Mouse (Mus musculus): ENCODE data around the gene Atrnl1. TPM values are rescaled to one million over a fixed set of nuclear protein-coding genes. Genes with fewer than 3 reads are reported as not detected.
A peak's percentile ranks its signal among the peaks of the same experiment; 100 is the strongest.
"Not testable (repeated sequence)": the region's sequence is repeated elsewhere in the genome, so short reads cannot be mapped to it uniquely, and the experiment has no call there.

Gene Atrnl1
- polyA plus RNA-seq, 1 experiment from 2014 or later = 8.1 TPM

DNA sequence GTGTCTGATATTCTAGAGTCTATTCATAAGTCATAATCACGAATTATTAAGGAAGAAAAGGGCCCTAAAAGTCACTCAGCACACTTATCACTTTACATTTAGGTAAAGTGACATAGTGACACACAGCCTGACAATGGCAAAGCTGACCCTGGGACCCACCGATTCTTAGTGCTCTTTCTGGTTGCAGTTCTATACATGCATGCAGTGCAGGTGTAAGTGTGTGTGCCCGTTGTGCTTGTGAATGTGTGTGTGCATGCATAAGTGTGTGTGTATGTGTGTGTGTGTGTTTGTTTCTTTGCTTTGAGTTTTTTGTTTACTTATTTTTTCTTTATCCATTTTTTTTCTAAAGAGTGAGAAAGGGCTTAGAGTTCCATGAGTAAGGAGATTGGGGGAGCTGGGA, 425.3 kb downstream of the Atrnl1 start:
- WGBS = 83% methylated on average over 3 of the region's 3 CpGs
- no peak overlapping the region for H3K9ac ChIP-seq

DNA sequence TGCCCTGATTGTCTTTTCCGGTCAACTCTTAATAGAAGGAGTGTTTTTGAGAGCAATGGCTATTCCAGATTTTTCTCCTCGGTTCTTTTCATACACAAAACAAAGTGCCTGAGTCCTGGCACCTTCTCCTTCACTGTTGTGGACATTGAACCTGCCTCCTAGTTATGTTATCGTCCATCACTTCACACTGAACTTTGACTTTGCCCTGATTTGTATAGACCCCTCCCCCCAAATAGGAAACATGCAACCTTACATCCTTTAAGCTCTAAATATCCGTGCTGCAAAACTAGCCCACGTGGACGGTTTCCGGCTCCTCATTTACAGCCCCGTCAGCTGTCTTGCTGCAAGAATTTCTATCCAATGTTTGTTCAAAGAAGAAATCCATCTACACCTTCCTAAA, 432.3 kb downstream of the Atrnl1 start:
- no peak overlapping the region for H3K4me2 ChIP-seq
- no peaks in the 10 kb centered on the region for H3K36me3 ChIP-seq
- H3K9me3 ChIP-seq = no peaks in the 10 kb centered on the region
- no peak overlapping the region for H3K9ac ChIP-seq
- H3K27ac ChIP-seq (replicated peaks) = no peak overlapping the region
- H3K27me3 ChIP-seq = 0 out of 2 replicates have a peak, but pooled peaks cover 4% of the 10 kb centered on the region
- H3K4me3 ChIP-seq = no peak overlapping the region
- no peak for ATAC-seq (ENCODE audit: low read depth)
- H3K4me1 ChIP-seq (replicated peaks) = peaks cover 3% of the 10 kb centered on the region
- 90% methylated on average over 8 of the region's 8 CpGs for WGBS

More for the DNA sequence above, 425.3 kb downstream of the Atrnl1 start:
- H3K4me3 ChIP-seq = no peak overlapping the region
- H3K27me3 ChIP-seq = no peaks in the 10 kb centered on the region
- no peaks in the 10 kb centered on the region for H3K36me3 ChIP-seq
- H3K4me2 ChIP-seq = no peak overlapping the region
- H3K4me1 ChIP-seq (replicated peaks) = no peaks in the 10 kb centered on the region; the same call in none of the 2 replicates
- no peak overlapping the region for H3K27ac ChIP-seq (replicated peaks)
- ATAC-seq (ENCODE audit: low read depth) = no peak
- no peaks in the 10 kb centered on the region for H3K9me3 ChIP-seq

DNA sequence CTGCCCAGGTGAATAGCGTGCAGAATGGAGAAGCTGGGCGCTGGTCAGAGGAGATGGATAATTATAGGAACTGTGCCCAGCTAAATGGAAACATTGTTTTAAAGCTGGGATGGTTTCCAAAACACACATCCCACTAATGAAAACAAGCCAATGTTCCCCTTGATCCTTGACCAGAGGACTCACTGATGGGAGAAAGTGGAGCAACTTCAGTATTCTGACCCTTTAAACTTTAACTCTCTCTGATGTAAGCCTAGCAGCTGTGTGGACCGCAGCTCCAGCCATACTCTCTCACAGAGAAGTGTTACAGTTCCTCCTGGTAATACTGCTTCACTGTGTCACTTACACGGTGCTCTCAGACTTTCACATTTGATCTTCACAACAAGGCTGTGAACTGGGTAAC, 432.7 kb downstream of the Atrnl1 start:
- H3K4me1 ChIP-seq (replicated peaks) = peaks cover 5% of the 10 kb centered on the region
- WGBS = 71% methylated on average over 4 of the region's 4 CpGs
- H3K9me3 ChIP-seq = no peaks in the 10 kb centered on the region
- ATAC-seq (ENCODE audit: low read depth) = no peak
- H3K27me3 ChIP-seq = 0 out of 2 replicates have a peak, but pooled peaks cover 4% of the 10 kb centered on the region
- H3K36me3 ChIP-seq = no peaks in the 10 kb centered on the region
- no peak overlapping the region for H3K27ac ChIP-seq (replicated peaks)
- H3K9ac ChIP-seq = no peak overlapping the region
- H3K4me3 ChIP-seq = no peak overlapping the region
- no peak overlapping the region for H3K4me2 ChIP-seq

DNA sequence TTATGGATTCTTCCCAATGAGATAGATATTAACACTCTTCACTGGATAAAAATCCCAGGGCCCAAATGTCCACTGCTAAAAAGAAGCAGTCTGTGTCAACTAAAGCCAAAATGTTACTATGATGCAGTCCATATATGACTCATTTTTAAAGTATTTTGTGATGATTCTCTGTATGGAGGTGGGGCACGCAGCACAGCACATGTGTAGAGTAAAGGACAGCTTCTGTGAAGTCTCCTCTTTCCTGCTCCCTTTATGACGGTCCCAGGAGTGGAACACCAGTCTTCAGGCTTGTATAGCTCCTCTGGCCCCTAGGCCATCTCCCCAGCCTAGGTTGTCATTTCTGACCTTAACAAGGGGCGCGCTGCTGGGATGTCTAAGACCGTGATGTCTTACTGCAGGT, 434.0 kb downstream of the Atrnl1 start:
- Histone ChIP-seq H3K36me3 (no peaks in the 10 kb centered on the region), H3K4me1 (replicated peaks) (peaks cover 5% of the 10 kb centered on the region), H3K9me3 (no peaks in the 10 kb centered on the region), H3K4me2 (no peak overlapping the region), H3K9ac (no peak overlapping the region), H3K4me3 (no peak overlapping the region), H3K27ac (replicated peaks) (no peak overlapping the region), H3K27me3 (0 out of 2 replicates have a peak, but pooled peaks cover 4% of the 10 kb centered on the region)
- 95% methylated on average over 5 of the region's 5 CpGs for WGBS
- ATAC-seq (ENCODE audit: low read depth) = no peak

DNA sequence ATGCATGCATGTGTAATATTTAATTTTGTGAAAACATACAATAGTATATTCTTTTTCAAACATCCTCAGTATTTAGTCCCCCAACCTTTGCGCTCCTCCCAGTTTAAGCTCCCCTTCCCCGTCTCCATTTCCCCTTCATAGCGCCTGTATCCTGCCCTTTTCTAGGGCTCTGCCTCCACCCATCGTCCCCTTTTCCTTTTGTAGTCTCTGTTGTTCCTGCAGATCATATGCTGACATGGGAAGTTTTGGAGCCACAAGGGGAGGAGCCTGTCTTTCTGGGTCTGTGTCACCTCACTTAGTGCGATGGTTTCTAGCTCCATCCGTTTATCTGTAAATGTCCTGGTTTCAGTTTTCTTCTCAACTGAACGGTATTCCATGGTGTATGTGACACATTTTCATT, 435.8 kb downstream of the Atrnl1 start:
- 93% methylated on average over 7 of the region's 7 CpGs for WGBS
- ATAC-seq (ENCODE audit: low read depth) = no peak
- H3K4me2 ChIP-seq = no peak overlapping the region
- no peak overlapping the region for H3K4me3 ChIP-seq
- H3K36me3 ChIP-seq = no peaks in the 10 kb centered on the region
- H3K9me3 ChIP-seq = no peaks in the 10 kb centered on the region
- H3K4me1 ChIP-seq (replicated peaks) = peaks cover 14% of the 10 kb centered on the region
- 0 out of 2 replicates have a peak, but pooled peaks cover 4% of the 10 kb centered on the region for H3K27me3 ChIP-seq
- H3K9ac ChIP-seq = no peak overlapping the region
- no peak overlapping the region for H3K27ac ChIP-seq (replicated peaks)

DNA sequence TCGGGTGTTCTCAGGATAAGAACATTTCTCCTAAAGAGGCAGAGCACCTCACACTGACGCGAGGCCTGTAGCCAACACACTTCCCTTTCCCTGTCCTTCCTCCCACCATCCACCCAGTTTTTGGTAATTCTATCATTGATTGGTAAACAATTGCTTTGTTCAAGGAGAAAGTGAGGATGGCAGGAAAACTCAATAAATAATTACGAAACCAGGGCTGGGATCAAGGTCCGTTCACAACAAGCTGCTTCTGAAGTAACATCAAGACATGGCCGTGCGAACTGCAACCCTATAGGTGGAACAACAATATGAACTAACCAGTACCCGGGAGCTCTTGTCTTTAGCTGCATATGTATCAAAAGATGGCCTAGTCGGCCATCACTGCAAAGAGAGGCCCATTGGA, 439.6 kb downstream of the Atrnl1 start:
- H3K4me1 ChIP-seq (replicated peaks) = peaks cover 31% of the 10 kb centered on the region
- ATAC-seq (ENCODE audit: low read depth); H3K4me2 ChIP-seq; H3K4me3 ChIP-seq; H3K9ac ChIP-seq; H3K9me3 ChIP-seq; H3K27me3 ChIP-seq; H3K36me3 ChIP-seq; H3K27ac ChIP-seq (replicated peaks): not testable (repeated sequence)
- 93% methylated on average over 8 of the region's 9 CpGs for WGBS

DNA sequence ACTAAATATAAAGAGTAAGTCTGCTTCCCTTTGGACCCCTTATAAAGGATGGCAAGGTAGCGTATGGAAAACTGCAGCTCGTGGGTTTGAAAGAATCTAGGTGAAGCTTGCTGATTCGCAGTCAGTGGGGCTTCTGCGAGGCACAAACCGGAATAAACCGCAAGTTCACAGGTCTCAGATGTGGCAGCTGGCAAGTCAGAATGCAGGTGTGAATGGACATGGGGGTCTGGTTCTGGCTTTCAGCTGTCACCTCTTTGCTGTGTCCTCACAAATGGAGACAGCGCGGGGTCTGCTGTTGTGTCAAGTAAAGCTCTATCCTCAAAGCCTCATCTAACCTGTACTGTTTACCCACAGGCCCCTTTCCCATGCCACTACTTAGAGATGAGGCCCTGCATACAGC, 440.2 kb downstream of the Atrnl1 start:
- H3K4me3 ChIP-seq = no peak overlapping the region
- ATAC-seq (ENCODE audit: low read depth) = no peak
- H3K36me3 ChIP-seq = no peaks in the 10 kb centered on the region
- H3K27ac ChIP-seq (replicated peaks) = no peak overlapping the region
- H3K9me3 ChIP-seq = no peaks in the 10 kb centered on the region
- no peak overlapping the region for H3K4me2 ChIP-seq
- H3K27me3 ChIP-seq = no peaks in the 10 kb centered on the region
- peaks cover 31% of the 10 kb centered on the region for H3K4me1 ChIP-seq (replicated peaks)
- WGBS = 92% methylated on average over 8 of the region's 8 CpGs
- no peak overlapping the region for H3K9ac ChIP-seq

DNA sequence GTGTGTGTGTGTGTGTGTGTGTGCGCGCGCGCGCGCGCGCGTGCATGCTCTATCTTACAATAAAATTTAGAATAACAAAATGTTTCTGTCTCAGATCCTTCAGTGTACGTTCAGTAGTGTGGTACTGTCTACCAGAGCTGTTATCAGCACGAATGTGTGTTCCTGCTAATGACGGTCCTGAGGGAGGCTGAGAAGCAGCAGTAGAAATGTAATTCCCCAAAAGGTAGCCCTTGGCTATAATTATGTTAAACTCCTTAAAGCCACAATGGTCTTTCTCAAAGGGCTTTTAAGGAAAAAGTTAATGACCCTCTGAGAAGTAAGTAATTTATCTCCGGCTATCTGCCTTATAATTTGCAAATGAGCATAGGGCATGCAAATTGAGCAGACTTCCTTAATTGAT, 441.1 kb downstream of the Atrnl1 start:
- no peak overlapping the region for H3K4me3 ChIP-seq
- H3K27me3 ChIP-seq = no peaks in the 10 kb centered on the region
- no peak overlapping the region for H3K9ac ChIP-seq
- peaks cover 31% of the 10 kb centered on the region for H3K4me1 ChIP-seq (replicated peaks)
- no peaks in the 10 kb centered on the region for H3K9me3 ChIP-seq
- H3K27ac ChIP-seq (replicated peaks) = peak overlapping the region; percentile 35
- ATAC-seq (ENCODE audit: low read depth) = no peak
- H3K4me2 ChIP-seq = no peak overlapping the region
- 73% methylated on average over 13 of the region's 13 CpGs for WGBS
- H3K36me3 ChIP-seq = no peaks in the 10 kb centered on the region

DNA sequence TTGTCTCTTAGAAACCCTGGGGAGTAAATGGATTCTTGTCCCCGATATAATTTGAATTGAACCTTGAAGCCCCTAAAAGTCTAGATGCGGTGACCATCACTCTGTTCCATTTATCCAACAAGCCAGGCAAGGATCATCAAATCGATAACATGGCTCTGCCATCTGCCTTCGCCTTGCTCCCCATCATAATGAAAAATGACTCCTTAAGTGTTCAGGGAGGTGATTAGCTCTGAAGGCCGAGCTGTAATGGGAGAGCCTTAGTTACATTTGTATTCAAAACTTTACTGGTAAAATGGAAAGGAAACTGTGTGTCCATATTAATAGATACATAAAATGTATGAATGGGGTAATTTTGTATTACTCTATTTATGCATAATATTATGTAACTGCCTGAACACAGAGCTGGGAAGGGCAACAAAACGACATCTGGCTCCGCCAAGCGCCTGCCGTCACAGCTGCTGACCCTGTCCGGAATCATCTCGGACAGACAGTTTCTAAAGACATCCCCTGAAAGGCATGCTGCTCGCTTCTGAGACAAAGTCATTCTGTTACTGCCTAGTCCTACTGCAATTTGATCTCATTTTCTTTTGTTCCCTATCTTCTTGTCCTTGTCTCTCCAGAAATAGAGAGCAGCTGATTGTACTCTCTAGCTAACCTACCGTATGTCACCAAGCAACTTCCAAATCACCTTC, 441.8 kb downstream of the Atrnl1 start:
- H3K27ac ChIP-seq (replicated peaks) = peak overlapping the region; percentile 35
- no peak overlapping the region for H3K4me2 ChIP-seq
- no peaks in the 10 kb centered on the region for H3K9me3 ChIP-seq
- H3K4me3 ChIP-seq = no peak overlapping the region
- no peak overlapping the region for H3K9ac ChIP-seq
- H3K27me3 ChIP-seq = no peaks in the 10 kb centered on the region
- 38% methylated on average over 13 of the region's 13 CpGs for WGBS
- no peak for ATAC-seq (ENCODE audit: low read depth)
- H3K36me3 ChIP-seq = no peaks in the 10 kb centered on the region
- peaks cover 31% of the 10 kb centered on the region for H3K4me1 ChIP-seq (replicated peaks)

DNA sequence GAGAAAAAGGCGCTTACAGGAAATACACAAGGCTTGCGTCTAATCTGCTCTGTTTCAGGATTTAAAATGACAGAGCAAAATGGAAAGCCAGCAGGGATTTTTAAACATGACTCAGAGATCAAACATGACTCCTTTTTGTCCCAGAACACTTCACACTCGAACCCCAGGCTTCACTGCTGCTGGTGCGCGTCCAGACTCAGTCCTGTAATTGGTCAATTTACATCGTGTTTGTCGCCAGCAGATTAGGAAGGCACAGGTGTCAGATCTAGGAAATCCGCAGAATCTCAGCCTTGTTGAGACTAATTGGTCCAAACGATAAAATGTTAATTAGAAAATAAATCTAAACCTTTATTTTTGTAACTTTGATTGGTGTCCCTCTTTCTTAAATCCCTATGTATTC, 448.9 kb downstream of the Atrnl1 start:
- Histone ChIP-seq H3K9me3 (no peaks in the 10 kb centered on the region), H3K27me3 (peaks cover 3% of the 10 kb centered on the region; the same call in 1 of the 2 replicates), H3K27ac (replicated peaks) (no peak overlapping the region), H3K36me3 (no peaks in the 10 kb centered on the region), H3K4me1 (replicated peaks) (peaks cover 52% of the 10 kb centered on the region), H3K4me2 (no peak overlapping the region), H3K9ac (peak overlapping the region; percentile 4; the same call in 1 of the 2 replicates), H3K4me3 (no peak overlapping the region)
- no peak for ATAC-seq (ENCODE audit: low read depth)
- 35% methylated on average over 9 of the region's 9 CpGs for WGBS

DNA sequence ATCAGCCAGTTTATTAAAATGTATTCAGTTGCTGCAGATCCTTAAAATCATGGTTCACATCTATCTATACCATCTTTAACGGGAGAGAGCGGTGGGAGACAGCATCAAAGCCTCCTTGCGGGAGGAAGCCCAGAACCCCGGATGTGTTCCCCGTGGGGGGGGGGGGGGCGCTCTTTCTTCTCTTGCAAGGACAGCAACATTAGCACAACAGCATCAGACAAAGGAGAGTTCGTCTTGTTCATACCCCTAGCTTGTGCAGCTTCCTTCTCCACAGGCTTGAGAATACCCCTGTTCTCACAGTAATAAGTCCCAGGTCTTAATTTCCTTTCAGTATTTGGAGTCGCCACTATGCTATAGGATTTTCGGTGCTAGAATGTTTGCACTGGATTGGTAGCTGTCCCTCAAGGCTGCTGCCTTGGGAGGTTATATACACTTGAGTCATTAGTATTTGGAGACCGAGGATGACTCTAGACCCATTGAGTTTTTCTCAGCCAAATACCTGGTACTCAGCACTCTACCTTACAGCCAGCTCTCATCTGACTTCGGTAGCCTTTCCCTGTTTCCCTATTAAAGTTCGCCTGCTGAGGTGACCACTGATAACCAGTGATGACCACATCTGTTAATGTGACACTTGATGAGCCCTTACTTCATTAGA, 449.5 kb downstream of the Atrnl1 start:
- no peak for ATAC-seq (ENCODE audit: low read depth)
- H3K4me3 ChIP-seq = no peak overlapping the region

DNA sequence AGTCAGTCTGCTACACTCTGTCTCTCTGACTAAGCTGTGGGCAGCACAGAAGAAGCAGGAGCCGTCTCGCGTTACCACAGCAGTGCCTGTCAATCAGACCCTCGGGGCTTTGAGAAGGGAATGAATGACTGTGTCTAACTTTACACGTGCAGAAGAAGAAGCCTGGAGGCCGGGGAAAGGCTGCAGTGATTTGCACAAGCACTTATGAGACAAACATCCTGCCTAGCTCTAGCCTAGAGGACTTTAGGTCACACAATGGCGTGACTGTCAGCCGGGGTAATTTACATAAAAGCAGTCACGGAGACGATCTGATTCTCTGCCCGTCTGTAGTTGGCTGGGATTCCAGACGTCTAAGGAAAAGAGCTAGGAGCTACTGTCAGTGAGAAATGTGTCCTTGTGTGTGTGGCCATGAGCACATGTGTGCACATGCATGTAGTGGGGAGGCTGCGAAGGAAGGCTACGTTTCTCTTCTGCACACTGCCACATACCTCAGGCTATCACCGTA, 450.1 kb downstream of the Atrnl1 start:
- Histone ChIP-seq H3K4me2 (peak overlapping the region; percentile 30), H3K4me3 (no peak overlapping the region), H3K4me1 (replicated peaks) (peaks cover 57% of the 10 kb centered on the region), H3K9ac (no peak overlapping the region), H3K27me3 (peaks cover 3% of the 10 kb centered on the region; the same call in 1 of the 2 replicates), H3K36me3 (no peaks in the 10 kb centered on the region), H3K27ac (replicated peaks) (peak overlapping the region; percentile 59), H3K9me3 (no peaks in the 10 kb centered on the region)
- peak; percentile 61 for ATAC-seq (ENCODE audit: low read depth)
- 6% methylated on average over 15 of the region's 15 CpGs for WGBS

More for the DNA sequence above, 449.5 kb downstream of the Atrnl1 start:
- Histone ChIP-seq H3K4me2 (peak overlapping the region; percentile 30), H3K36me3 (no peaks in the 10 kb centered on the region), H3K4me1 (replicated peaks) (peaks cover 57% of the 10 kb centered on the region), H3K9ac (no peak overlapping the region), H3K27me3 (peaks cover 3% of the 10 kb centered on the region; the same call in 1 of the 2 replicates), H3K9me3 (no peaks in the 10 kb centered on the region), H3K27ac (replicated peaks) (peak overlapping the region; percentile 59)
- WGBS = 31% methylated on average over 12 of the region's 12 CpGs

All from neural tube, embryonic 13.5 days (tissue).